Mouse (Mus musculus) urinary bladder, adult 2 months (tissue): Measurements from ENCODE around the gene Fzd7. TPM values are rescaled to one million over a fixed set of nuclear protein-coding genes. Genes with fewer than 3 reads are reported as not detected.
"Not testable (repeated sequence)": the region's sequence is repeated elsewhere in the genome, so short reads cannot be mapped to it uniquely, and the experiment has no call there.

Source experiments
- DNase-seq: peaks from one replicate; pipeline ENCODE4 v3.0.0; 2022; ENCODE audit warnings: low spot score
- polyA plus RNA-seq: library from polyadenylated mRNA; depleted of rRNA; stranded (reverse); fragments of >200 nt; gene quantifications from 2 replicates; pipeline ENCODE4 v1.2.3, GENCODE M21; 2012; rRNA removed

The Fzd7 gene
- 33.0 and 44.9 TPM in 2 replicates for polyA plus RNA-seq

- no peak for DNase-seq
Observed at GRCm38 (mm10) chr1:59482331-59482695, at the start of gene Fzd7. TSS of gene Fzd7 (plus strand) at chr1:59482424.

GRCm38 (mm10) chr1:59433296-59433695 is 48.9 kb upstream of the Fzd7 start:
- no peak for DNase-seq

- DNase-seq: no peak
Observed at GRCm38 (mm10) chr1:59434071-59434470, 48.2 kb upstream of the Fzd7 start.

- DNase-seq: no peak
Observed at GRCm38 (mm10) chr1:59435270-59435669, 47.0 kb upstream of the Fzd7 start.

GRCm38 (mm10) chr1:59436321-59436720 is 45.9 kb upstream of the Fzd7 start:
- DNase-seq: no peak

- DNase-seq: no peak
Observed at GRCm38 (mm10) chr1:59437927-59438326, 44.3 kb upstream of the Fzd7 start.

- DNase-seq: no peak
Observed at GRCm38 (mm10) chr1:59438330-59438729, 43.9 kb upstream of the Fzd7 start.

GRCm38 (mm10) chr1:59439252-59439651 is 43.0 kb upstream of the Fzd7 start:
- DNase-seq: no peak

GRCm38 (mm10) chr1:59439941-59440340 is 42.3 kb upstream of the Fzd7 start:
- DNase-seq: no peak

GRCm38 (mm10) chr1:59442721-59443120 is 39.5 kb upstream of the Fzd7 start:
- not testable (repeated sequence) for DNase-seq

GRCm38 (mm10) chr1:59444127-59444660 is 38.0 kb upstream of the Fzd7 start:
- DNase-seq: no peak

GRCm38 (mm10) chr1:59445242-59445641 is 37.0 kb upstream of the Fzd7 start:
- DNase-seq: no peak

GRCm38 (mm10) chr1:59448497-59449270 is 33.5 kb upstream of the Fzd7 start:
- DNase-seq: no peak

GRCm38 (mm10) chr1:59449423-59449822 is 32.8 kb upstream of the Fzd7 start:
- DNase-seq: no peak

GRCm38 (mm10) chr1:59450896-59451295 is 31.3 kb upstream of the Fzd7 start:
- no peak for DNase-seq

- DNase-seq: no peak
Observed at GRCm38 (mm10) chr1:59451584-59451983, 30.6 kb upstream of the Fzd7 start.

GRCm38 (mm10) chr1:59456825-59457224 is 25.4 kb upstream of the Fzd7 start:
- DNase-seq: no peak

- DNase-seq: no peak
Observed at GRCm38 (mm10) chr1:59457873-59458272, 24.4 kb upstream of the Fzd7 start.

- DNase-seq: no peak
Observed at GRCm38 (mm10) chr1:59458886-59459285, 23.3 kb upstream of the Fzd7 start.

- DNase-seq: no peak
Observed at GRCm38 (mm10) chr1:59464696-59465639, 17.3 kb upstream of the Fzd7 start.

- no peak for DNase-seq
Observed at GRCm38 (mm10) chr1:59465640-59466008, 16.6 kb upstream of the Fzd7 start.

GRCm38 (mm10) chr1:59469170-59469569 is 13.1 kb upstream of the Fzd7 start:
- DNase-seq: no peak

- DNase-seq: no peak
Observed at GRCm38 (mm10) chr1:59470766-59471165, 11.5 kb upstream of the Fzd7 start.
